Mouse (Mus musculus) olfactory bulb, adult 2 months (tissue): ENCODE measurements around the gene Bok. TPM values are rescaled to one million over a fixed set of nuclear protein-coding genes. Genes with fewer than 3 reads are reported as not detected.
A peak's percentile ranks its signal among the peaks of the same experiment; 100 is the strongest.

ENCODE experiments used
- H3K27ac ChIP-seq: fragments of 200-500 bp; 2 replicates; pipeline ENCODE4 v1.5.1; 2012; ENCODE audit warnings: low read depth, low read length; ENCODE audit not compliant: insufficient read depth
- H3K4me1 ChIP-seq: fragments of 200-500 bp; 2 replicates; pipeline ENCODE4 v1.6.1; 2012; ENCODE audit warnings: low read length; ENCODE audit not compliant: control insufficient read depth, insufficient read depth
- H3K4me3 ChIP-seq: fragments of 200-500 bp; 2 replicates; pipeline ENCODE4 v1.5.1; 2012; ENCODE audit warnings: mild to moderate bottlenecking, low read depth, low read length, moderate library complexity; ENCODE audit not compliant: insufficient read depth
- CTCF ChIP-seq: fragments of 200-500 bp; IDR thresholded peaks from 2 replicates; pipeline ENCODE4 v1.5.1; 2012; ENCODE audit warnings: low read depth, mild to moderate bottlenecking, low read length, moderate library complexity; ENCODE audit not compliant: insufficient read depth
- POLR2A ChIP-seq: fragments of 200-500 bp; IDR thresholded peaks from 2 replicates; pipeline ENCODE4 v1.6.1; 2012; ENCODE audit warnings: mild to moderate bottlenecking, low read depth, low read length, moderate library complexity; ENCODE audit not compliant: insufficient read depth
- WGBS: fragments of 180-500 bp; shearing (Covaris S2); methylation state at CpG from one replicate; pipeline ENCODE4 v1.1.7; 2018; 5-methylcytosine and 5-hydroxymethylcytosine counted together
- polyA plus RNA-seq: library from polyadenylated mRNA; stranded (reverse); fragments of >200 nt; gene quantifications from 2 replicates; pipeline ENCODE4 v1.2.4, GENCODE M21; 2012; ENCODE audit warnings: low replicate concordance; ENCODE audit not compliant: missing spikeins, insufficient read depth, insufficient read length

Bok gene
- polyA plus RNA-seq, 1 experiment, result not detected

- no peak overlapping the region for H3K4me3 ChIP-seq
- TF ChIP-seq POLR2A, result no peak
- TF ChIP-seq CTCF, result no peak
- H3K27ac ChIP-seq, result no peak overlapping the region
- WGBS, result 78% methylated on average over 1 of the region's 1 CpGs
- H3K4me1 ChIP-seq, result peaks cover 8% of the 10 kb centered on the region
Observed at GRCm38 (mm10) chr1:93702106-93702505, 16.6 kb downstream of the Bok start.

DNA sequence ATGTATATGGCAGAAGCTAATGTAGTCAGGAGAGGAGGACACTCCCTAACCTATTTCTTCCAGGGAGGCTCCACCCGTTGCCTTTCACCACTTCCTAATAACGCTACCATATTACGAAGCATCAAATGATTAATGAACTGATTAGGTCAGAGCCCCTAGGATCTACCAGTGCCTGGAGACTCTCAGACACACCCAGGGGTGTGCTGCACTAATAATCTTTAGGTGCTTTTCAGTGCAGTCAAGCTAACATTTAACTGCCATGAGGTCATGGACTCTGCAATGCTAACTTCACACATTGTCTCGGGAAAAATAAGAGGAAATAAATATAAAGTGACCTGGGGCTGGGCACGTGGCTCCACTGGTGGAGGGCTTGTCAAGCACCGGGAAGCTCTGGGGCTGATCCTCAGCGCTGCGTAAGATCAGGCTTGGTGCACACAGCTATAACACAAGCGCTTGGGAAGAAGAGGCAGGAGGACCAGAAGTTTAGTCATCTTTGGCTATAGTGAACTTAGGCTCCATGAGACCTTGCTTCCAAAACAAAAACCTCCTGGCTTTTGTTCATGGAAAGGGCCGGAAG lies 18.1 kb downstream of the Bok start:
- Histone ChIP-seq H3K4me1 (peaks cover 8% of the 10 kb centered on the region), H3K4me3 (no peak overlapping the region), H3K27ac (no peak overlapping the region)
- TF ChIP-seq POLR2A (no peak), CTCF (no peak)
- 92% methylated on average over 10 of the region's 10 CpGs for WGBS

GRCm38 (mm10) chr1:93704341-93704740 lies 18.9 kb downstream of the Bok start:
- WGBS, result 83% methylated on average over 9 of the region's 9 CpGs
- no peak overlapping the region for H3K27ac ChIP-seq
- H3K4me1 ChIP-seq, result peaks cover under 1% of the 10 kb centered on the region
- no peak overlapping the region for H3K4me3 ChIP-seq
- TF ChIP-seq CTCF (no peak), POLR2A (no peak)

DNA sequence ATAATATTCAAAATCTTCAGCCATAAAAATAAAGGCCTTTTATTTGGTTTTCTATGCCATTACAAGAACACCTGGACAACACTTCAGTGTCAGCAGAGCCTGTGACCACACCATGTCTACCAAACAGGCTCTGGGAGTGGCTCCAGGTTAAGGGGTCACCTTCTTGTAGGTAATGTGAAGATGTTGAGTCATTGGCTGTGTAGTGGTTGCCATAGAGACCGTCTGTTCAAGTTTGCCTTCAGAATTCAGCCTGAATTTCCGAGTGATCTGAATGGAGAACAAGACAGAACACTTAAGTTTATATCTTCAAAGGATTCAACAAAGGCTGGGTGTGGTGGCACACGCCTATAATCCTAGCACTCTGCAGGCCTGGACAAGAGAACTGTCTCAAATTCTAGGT lies 19.9 kb downstream of the Bok start:
- 74% methylated on average over 3 of the region's 3 CpGs for WGBS
- no peak overlapping the region for H3K4me3 ChIP-seq

DNA sequence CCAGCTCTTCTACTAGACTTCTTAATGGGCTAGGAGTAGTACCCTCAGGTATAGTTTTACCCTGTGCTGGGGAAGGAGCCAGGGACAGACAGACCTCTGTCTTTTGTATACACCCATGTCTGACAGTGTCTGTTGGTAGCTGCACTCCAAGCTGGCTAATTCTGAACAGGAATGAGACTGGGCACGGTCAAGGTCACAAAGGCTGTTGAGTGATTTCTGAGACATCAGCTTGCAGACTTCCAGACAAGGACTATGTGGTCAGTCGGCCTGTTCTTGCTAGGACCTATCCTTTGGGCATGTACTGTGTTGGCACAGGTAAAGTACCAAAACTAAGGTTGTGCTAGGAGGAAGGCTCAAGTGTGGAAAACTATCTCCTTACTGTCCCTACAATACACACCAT lies 30.7 kb downstream of the Bok start:
- 92% methylated on average over 2 of the region's 2 CpGs for WGBS
- Histone ChIP-seq H3K4me3 (no peak overlapping the region), H3K4me1 (no peaks in the 10 kb centered on the region), H3K27ac (no peak overlapping the region)
- TF ChIP-seq POLR2A (no peak), CTCF (no peak)

More for the DNA sequence above, 19.9 kb downstream of the Bok start:
- H3K4me1 ChIP-seq, result no peaks in the 10 kb centered on the region
- TF ChIP-seq CTCF (no peak), POLR2A (no peak)
- H3K27ac ChIP-seq, result no peak overlapping the region

DNA sequence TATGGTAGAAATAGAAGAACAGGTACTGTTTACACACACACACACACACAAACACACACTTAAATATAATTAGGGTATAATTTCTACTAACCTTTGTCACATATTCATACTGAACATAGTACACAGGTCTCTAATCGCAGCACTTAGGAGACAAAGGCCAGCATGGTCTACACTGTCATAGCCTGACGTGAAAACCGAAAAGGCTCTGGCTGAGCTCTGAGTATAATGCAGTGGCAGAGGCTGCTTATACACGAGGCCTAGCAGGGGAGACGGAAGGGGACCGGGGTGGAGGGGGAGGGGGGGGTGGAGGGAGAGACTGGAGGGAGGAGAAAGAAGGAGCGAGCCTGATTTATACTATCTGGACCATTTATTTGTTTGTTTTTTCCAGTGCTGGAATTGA lies 36.1 kb downstream of the Bok start:
- Histone ChIP-seq H3K4me3 (no peak overlapping the region), H3K4me1 (peaks cover 7% of the 10 kb centered on the region; the same call in 1 of the 2 replicates), H3K27ac (no peak overlapping the region)
- TF ChIP-seq CTCF, result no peak
- no peak for TF ChIP-seq POLR2A
- WGBS, result 51% methylated on average over 7 of the region's 7 CpGs

DNA sequence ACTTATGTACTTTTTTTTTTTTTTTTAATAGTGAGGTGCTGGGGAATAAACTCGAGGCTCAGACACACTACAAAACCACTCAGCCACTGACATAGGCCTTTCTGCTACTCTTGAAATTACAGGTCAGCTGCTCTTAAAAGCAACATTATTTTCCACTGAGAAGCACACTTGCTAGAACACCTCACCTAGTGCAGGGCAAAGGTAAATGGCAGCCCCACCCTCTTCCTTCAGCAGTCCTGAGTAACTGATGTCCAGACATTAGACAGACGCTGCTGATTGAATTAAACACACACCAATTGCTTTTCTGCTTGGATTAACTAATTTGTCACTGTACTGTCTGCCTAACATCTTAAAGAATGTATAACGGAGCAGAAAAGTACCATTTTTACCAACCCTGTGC lies 39.2 kb downstream of the Bok start:
- Histone ChIP-seq H3K4me3 (no peak overlapping the region), H3K4me1 (peaks cover 13% of the 10 kb centered on the region; the same call in 1 of the 2 replicates), H3K27ac (no peak overlapping the region)
- whole genome bisulfite sequencing, result 74% methylated on average over 3 of the region's 3 CpGs
- TF ChIP-seq POLR2A (no peak), CTCF (no peak)

- no peak overlapping the region for H3K4me3 ChIP-seq
- H3K27ac ChIP-seq, result peak overlapping the region; percentile 31; the same call in 1 of the 2 replicates
- TF ChIP-seq POLR2A (no peak), CTCF (no peak)
- WGBS, result 90% methylated on average over 5 of the region's 5 CpGs
- H3K4me1 ChIP-seq, result peaks cover 13% of the 10 kb centered on the region; the same call in 1 of the 2 replicates
Observed at GRCm38 (mm10) chr1:93725665-93726064, 40.2 kb downstream of the Bok start.

GRCm38 (mm10) chr1:93726116-93726515 lies 40.7 kb downstream of the Bok start:
- H3K4me1 ChIP-seq, result peaks cover 18% of the 10 kb centered on the region
- peak overlapping the region; percentile 31; the same call in 1 of the 2 replicates for H3K27ac ChIP-seq
- 35% methylated on average over 3 of the region's 3 CpGs for WGBS
- H3K4me3 ChIP-seq, result no peak overlapping the region
- TF ChIP-seq CTCF (no peak), POLR2A (no peak)
